Mouse (Mus musculus) liver, embryonic 14.5 days (tissue): ENCODE results near the gene Tnfaip3.

Experiments
- CTCF ChIP-seq: IDR thresholded peaks from 2 replicates; pipeline ENCODE4 v1.5.1; 2016; ENCODE audit warnings: antibody characterized with exemption, low read depth, control low read depth
- EP300 ChIP-seq: IDR thresholded peaks from 2 replicates; pipeline ENCODE4 v1.6.1; 2016; ENCODE audit warnings: antibody characterized with exemption, low read depth

DNA sequence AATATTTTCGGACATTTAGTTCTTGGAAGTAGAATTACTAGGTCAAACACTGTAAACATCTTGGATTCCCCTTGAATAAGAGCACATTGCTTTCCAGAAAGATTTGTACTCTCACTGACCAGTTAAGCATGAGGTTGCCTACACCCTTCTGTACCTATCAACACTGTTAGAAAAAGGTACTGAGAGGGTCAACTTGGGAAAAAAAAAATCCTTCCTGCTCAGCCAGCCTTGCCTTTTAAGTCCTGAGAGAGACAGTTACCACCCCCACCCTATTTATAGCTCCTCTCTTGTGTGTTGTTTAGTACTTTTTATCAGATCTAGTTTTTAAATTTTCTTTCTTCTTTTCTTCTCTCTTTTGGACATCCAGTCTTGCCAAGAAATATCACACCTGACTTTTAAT, 48.2 kb upstream of the Tnfaip3 start:
- TF ChIP-seq EP300 = no peak
- TF ChIP-seq CTCF = no peak
